Mouse (Mus musculus) myocyte (in vitro differentiated cells): ENCODE measurements around the gene Hist1h1c.

Source experiments
- CEBPB ChIP-seq: IDR thresholded peaks from 2 replicates; pipeline ENCODE4 v1.6.1; 2011; ENCODE audit warnings: mild to moderate bottlenecking, moderate library complexity; ENCODE audit not compliant: poor library complexity, insufficient read depth, severe bottlenecking
- E2F4 ChIP-seq: IDR thresholded peaks from one replicate; pipeline ENCODE4 v1.6.1; 2011; ENCODE audit warnings: mild to moderate bottlenecking, control low read depth, moderate library complexity; ENCODE audit not compliant: insufficient read depth
- MAX ChIP-seq: IDR thresholded peaks from one replicate; pipeline ENCODE4 v1.6.1; 2011; ENCODE audit warnings: low read depth, mild to moderate bottlenecking, control low read depth
- MYOD1 ChIP-seq, 3 experiments: IDR thresholded peaks; one replicate each; pipeline ENCODE4 v1.6.1; 2011; ENCODE audit warnings: control low read depth in 2 of 3, low read depth in 2 of 3, mild to moderate bottlenecking in 2 of 3, moderate library complexity in 1 of 3; ENCODE audit not compliant: insufficient read length in 2 of 3, control insufficient read depth in 1 of 3
- POLR2A ChIP-seq: IDR thresholded peaks from one replicate; pipeline ENCODE4 v1.6.1; 2011; ENCODE audit warnings: low read depth, mild to moderate bottlenecking, control low read depth, moderate library complexity; ENCODE audit not compliant: insufficient read length
- POLR2AphosphoS2 ChIP-seq: IDR thresholded peaks from one replicate; pipeline ENCODE4 v1.6.1; 2011; ENCODE audit warnings: low read depth, control low read depth; ENCODE audit not compliant: insufficient read length
- REST ChIP-seq: IDR thresholded peaks from one replicate; pipeline ENCODE4 v1.6.1; 2011; ENCODE audit warnings: mild to moderate bottlenecking, control low read depth, moderate library complexity; ENCODE audit not compliant: insufficient read depth, insufficient read length
- TCF12 ChIP-seq: IDR thresholded peaks from one replicate; pipeline ENCODE4 v1.6.1; 2011; ENCODE audit warnings: mild to moderate bottlenecking, control low read depth; ENCODE audit not compliant: poor library complexity, insufficient read depth, severe bottlenecking
- TCF3 ChIP-seq: IDR thresholded peaks from one replicate; pipeline ENCODE4 v1.6.1; 2011; ENCODE audit warnings: low read depth, control low read depth; ENCODE audit not compliant: insufficient read length
- USF1 ChIP-seq: IDR thresholded peaks from one replicate; pipeline ENCODE4 v1.6.1; 2011; ENCODE audit warnings: low read depth, mild to moderate bottlenecking, control low read depth, moderate library complexity

DNA sequence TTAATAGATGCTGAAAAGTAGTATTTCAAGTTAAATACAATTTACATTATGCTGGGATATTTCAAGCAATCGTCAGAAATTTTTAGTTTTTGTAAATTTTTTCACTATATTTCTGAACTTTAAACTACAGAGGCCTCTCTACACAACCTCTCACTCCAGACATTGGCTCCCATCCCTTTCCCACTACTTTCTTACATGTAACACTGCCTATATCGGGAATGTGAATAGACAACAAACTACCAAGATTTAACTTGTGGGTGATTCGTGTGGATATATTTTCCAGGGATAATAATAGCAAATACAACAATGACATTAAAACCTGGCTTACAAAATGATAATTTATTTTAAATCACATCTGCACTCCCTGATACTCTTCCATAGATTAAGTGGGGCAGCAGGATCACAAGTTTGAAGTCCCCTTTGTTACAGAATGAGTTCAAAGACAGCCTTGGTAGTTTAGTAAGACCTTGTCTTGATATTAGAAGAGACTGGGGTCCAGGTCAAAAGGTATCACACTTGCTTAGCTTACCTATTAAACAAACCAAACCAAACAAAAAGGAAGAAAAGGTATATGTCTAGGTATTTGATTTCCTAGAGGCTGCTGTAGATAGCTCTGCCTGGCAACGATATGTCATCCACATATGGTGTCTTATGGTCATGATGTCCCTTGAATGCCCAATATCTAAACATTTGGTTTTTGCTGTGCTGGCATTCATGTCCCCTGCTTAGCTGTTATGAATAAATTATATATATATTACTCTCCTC lies 14.9 kb downstream of the Hist1h1c start:
- TF ChIP-seq TCF3 (no peak), POLR2A (no peak), REST (no peak), MAX (no peak), TCF12 (no peak), USF1 (no peak), POLR2AphosphoS2 (no peak), E2F4 (no peak), MYOD1 (IDR thresholded peaks at IDR 0.05; ENCODE audit: control insufficient read depth in 1 of 3, insufficient read length in 2 of 3, low read depth in 2 of 3) (no peak), CEBPB (no peak)
